Mouse (Mus musculus) MEL (cell line): ENCODE data around the gene Ppp1r14b. TPM values are rescaled to one million over a fixed set of nuclear protein-coding genes. Genes with fewer than 3 reads are reported as not detected.

Experiments
- DNase-seq: peaks from one replicate; pipeline ENCODE4 v3.0.0; 2011; ENCODE audit warnings: low read depth, low spot score
- H3K27ac ChIP-seq: 2 replicates; pipeline ENCODE4 v1.5.1; 2012; ENCODE audit warnings: low read depth, mild to moderate bottlenecking, control low read depth, low read length, moderate library complexity; ENCODE audit not compliant: control insufficient read depth
- H3K27me3 ChIP-seq, 2 experiments: fragments of 150-350 bp in 1 of 2; sonication (generic) in 1 of 2; 2 replicates each; pipeline ENCODE4 v1.6.1; 2012; ENCODE audit warnings: low read length in 2 of 2, mild to moderate bottlenecking in 2 of 2, improper control_type of control experiment in 1 of 2, moderate library complexity in 1 of 2; ENCODE audit not compliant: insufficient read depth in 2 of 2, control insufficient read depth in 1 of 2
- H3K36me3 ChIP-seq, 2 experiments: 2 replicates each; pipeline ENCODE4 v1.6.1; 2012 to 2014; ENCODE audit warnings: low read length in 2 of 2, improper control_type of control experiment in 1 of 2, inconsistent platforms in 1 of 2, mild to moderate bottlenecking in 1 of 2; ENCODE audit not compliant: insufficient read depth in 2 of 2, control insufficient read depth in 1 of 2
- H3K4me1 ChIP-seq, 2 experiments: fragments of 150-350 bp in 1 of 2; sonication (generic) in 1 of 2; 2 replicates each; pipeline ENCODE4 v1.6.1; 2012; ENCODE audit warnings: low read length in 2 of 2, improper control_type of control experiment in 1 of 2, mild to moderate bottlenecking in 1 of 2; ENCODE audit not compliant: insufficient read depth in 2 of 2, control insufficient read depth in 1 of 2
- H3K4me3 ChIP-seq, 2 experiments: fragments of 150-350 bp in 1 of 2; sonication (generic) in 1 of 2; 2 replicates each; pipeline ENCODE4 v1.5.1; 2012; ENCODE audit warnings: low read depth in 2 of 2, low read length in 2 of 2, mild to moderate bottlenecking in 2 of 2, moderate library complexity in 2 of 2, control low read depth in 1 of 2, improper control_type of control experiment in 1 of 2; ENCODE audit not compliant: control insufficient read depth in 1 of 2, insufficient read depth in 1 of 2
- H3K79me2 ChIP-seq: 2 replicates; pipeline ENCODE4 v1.6.1; 2012; ENCODE audit warnings: mild to moderate bottlenecking, low read length, moderate library complexity; ENCODE audit not compliant: control insufficient read depth, poor library complexity, insufficient read depth
- H3K9ac ChIP-seq: 2 replicates; pipeline ENCODE4 v1.6.1; 2012; ENCODE audit warnings: low read depth, mild to moderate bottlenecking, control low read depth, low read length, moderate library complexity; ENCODE audit not compliant: control insufficient read depth, poor library complexity, severe bottlenecking
- H3K9me3 ChIP-seq: fragments of 150-350 bp; sonication (generic); replicated peaks from 2 replicates; pipeline ENCODE4 v1.6.1; 2012; ENCODE audit warnings: mild to moderate bottlenecking, low read length, improper control_type of control experiment, moderate library complexity; ENCODE audit not compliant: insufficient read depth
- BHLHE40 ChIP-seq: IDR thresholded peaks from 2 replicates; pipeline ENCODE4 v1.6.1; 2012; ENCODE audit warnings: low read depth, mild to moderate bottlenecking, inconsistent platforms, low read length, improper control_type of control experiment, borderline replicate concordance
- CHD1 ChIP-seq: IDR thresholded peaks from 2 replicates; pipeline ENCODE4 v1.6.1; 2012; ENCODE audit warnings: low read depth, mild to moderate bottlenecking, inconsistent platforms, low read length, improper control_type of control experiment
- CHD2 ChIP-seq: IDR thresholded peaks from 2 replicates; pipeline ENCODE4 v1.6.1; 2011; ENCODE audit warnings: low read length, improper control_type of control experiment
- CTCF ChIP-seq, 3 experiments: IDR thresholded peaks in 2 of 3; conservative IDR thresholded peaks in 1 of 3; 2 replicates each; pipeline ENCODE4 v1.5.1; 2011 to 2012; ENCODE audit warnings: low read length in 3 of 3, low read depth in 2 of 3, mild to moderate bottlenecking in 2 of 3, improper control_type of control experiment in 1 of 3, inconsistent platforms in 1 of 3, mixed read lengths in 1 of 3, moderate library complexity in 1 of 3; ENCODE audit not compliant: control insufficient read depth in 1 of 3, insufficient read depth in 1 of 3, poor library complexity in 1 of 3, severe bottlenecking in 1 of 3
- E2F4 ChIP-seq: IDR thresholded peaks from 2 replicates; pipeline ENCODE4 v1.6.1; 2011; ENCODE audit warnings: low read depth, low read length, improper control_type of control experiment, borderline replicate concordance
- ELF1 ChIP-seq: IDR thresholded peaks from 2 replicates; pipeline ENCODE4 v1.6.1; 2014; ENCODE audit warnings: low read depth, mild to moderate bottlenecking, inconsistent platforms, low read length, improper control_type of control experiment, moderate library complexity
- GATA1 ChIP-seq: IDR thresholded peaks from 2 replicates; pipeline ENCODE4 v1.6.1; 2011; ENCODE audit warnings: low read depth, low read length, improper control_type of control experiment
- HCFC1 ChIP-seq: IDR thresholded peaks from 2 replicates; pipeline ENCODE4 v1.6.1; 2012; ENCODE audit warnings: low read depth, mild to moderate bottlenecking, inconsistent platforms, low read length, improper control_type of control experiment, moderate library complexity
- JUND ChIP-seq: IDR thresholded peaks from 2 replicates; pipeline ENCODE4 v1.6.1; 2011; ENCODE audit warnings: low read depth, mild to moderate bottlenecking, improper control_type of control experiment, low read length
- KAT2A ChIP-seq: conservative IDR thresholded peaks from 2 replicates; pipeline ENCODE4 v1.6.1; 2012; ENCODE audit warnings: low read depth, low read length, improper control_type of control experiment, inconsistent platforms
- MAFK ChIP-seq: IDR thresholded peaks from 2 replicates; pipeline ENCODE4 v1.6.1; 2011; ENCODE audit warnings: low read depth, mild to moderate bottlenecking, low read length, improper control_type of control experiment, borderline replicate concordance
- MAX ChIP-seq: IDR thresholded peaks from 2 replicates; pipeline ENCODE4 v1.6.1; 2011; ENCODE audit warnings: low read length, improper control_type of control experiment
- NELFE ChIP-seq: IDR thresholded peaks from 2 replicates; pipeline ENCODE4 v1.6.1; 2011; ENCODE audit warnings: low read depth, low read length, improper control_type of control experiment
- SIN3A ChIP-seq: IDR thresholded peaks from 2 replicates; pipeline ENCODE4 v1.6.1; 2012; ENCODE audit warnings: low read length, improper control_type of control experiment, inconsistent platforms
- SMC3 ChIP-seq: IDR thresholded peaks from 2 replicates; pipeline ENCODE4 v1.6.1; 2011; ENCODE audit warnings: low read depth, low read length, improper control_type of control experiment
- TCF12 ChIP-seq: IDR thresholded peaks from 2 replicates; pipeline ENCODE4 v1.6.1; 2014; ENCODE audit warnings: low read depth, mild to moderate bottlenecking, inconsistent platforms, low read length, improper control_type of control experiment, moderate library complexity
- UBTF ChIP-seq: IDR thresholded peaks from 2 replicates; pipeline ENCODE4 v1.6.1; 2012; ENCODE audit warnings: low read depth, mild to moderate bottlenecking, inconsistent platforms, low read length, improper control_type of control experiment, moderate library complexity, borderline replicate concordance; ENCODE audit not compliant: insufficient read depth
- ZNF384 ChIP-seq: IDR thresholded peaks from 2 replicates; pipeline ENCODE4 v1.6.1; 2012; ENCODE audit warnings: low read depth, mild to moderate bottlenecking, inconsistent platforms, low read length, improper control_type of control experiment
- polyA plus RNA-seq, 2 experiments: library from polyadenylated mRNA; stranded (reverse) in 1 of 2; unstranded in 1 of 2; fragments of >175 nt in 1 of 2; fragments of >200 nt in 1 of 2; gene quantifications; 2 replicates each; pipeline versions ENCODE4 v1.2.1 to v1.2.4; 2012; ENCODE audit warnings: low replicate concordance in 2 of 2, low read depth in 1 of 2; ENCODE audit not compliant: insufficient read length in 2 of 2, insufficient read depth in 1 of 2, missing spikeins in 1 of 2
- total RNA-seq: library from RNA; depleted of rRNA; stranded (reverse); fragments of 300-350 nt; gene quantifications from 2 replicates; pipeline ENCODE4 v1.2.3, GENCODE M21; 2012

Ppp1r14b gene
- total and polyA plus RNA-seq, 3 experiments = 349 to 467 TPM; not detected in 1

GRCm38 (mm10) chr19:6936299-6936698 lies 38.5 kb upstream of the Ppp1r14b start (continued):
- peak; percentile 56 for TF ChIP-seq SMC3
- TF ChIP-seq CHD1 = no peak
- no peak for TF ChIP-seq MAFK

GRCm38 (mm10) chr19:6937541-6938465 lies 37.0 kb upstream of the Ppp1r14b start:
- peaks cover 0 to 2% of the 10 kb centered on the region in 2 experiments; a peak in 1 of 4 replicates for H3K36me3 ChIP-seq
- H3K27me3 ChIP-seq = no peaks in the 10 kb centered on the region
- no peak overlapping the region for H3K27ac ChIP-seq
- H3K9ac ChIP-seq = no peak overlapping the region
- H3K4me1 ChIP-seq = peaks cover 0 to 8% of the 10 kb centered on the region in 2 experiments; a peak in 2 of 4 replicates
- no peak for TF ChIP-seq KAT2A
- no peak for TF ChIP-seq CHD2
- no peak for TF ChIP-seq GATA1
- TF ChIP-seq CTCF (IDR thresholded peaks at IDR 0.05 in 2 of 3, conservative IDR thresholded peaks at IDR 0.05 in 1 of 3; ENCODE audit: control insufficient read depth in 1 of 3, insufficient read depth in 1 of 3, low read depth in 2 of 3, low read length in 3 of 3, poor library complexity in 1 of 3, severe bottlenecking in 1 of 3) = no peak
- TF ChIP-seq JUND = no peak
- no peak for TF ChIP-seq HCFC1
- TF ChIP-seq ELF1 = no peak
- TF ChIP-seq TCF12 = no peak
- no peak for TF ChIP-seq ZNF384
- TF ChIP-seq SIN3A = no peak
- no peak for TF ChIP-seq MAX
- no peak for DNase-seq
- no peak overlapping the region for H3K4me3 ChIP-seq
- H3K79me2 ChIP-seq = peaks cover 8% of the 10 kb centered on the region; the same call in 1 of the 2 replicates
- no peaks in the 10 kb centered on the region for H3K9me3 ChIP-seq

- H3K36me3 ChIP-seq = peaks cover 0 to 2% of the 10 kb centered on the region in 2 experiments; a peak in 1 of 4 replicates
- H3K27ac ChIP-seq = no peak overlapping the region
- H3K9me3 ChIP-seq = no peaks in the 10 kb centered on the region
- peaks cover 0 to 10% of the 10 kb centered on the region in 2 experiments; a peak in 2 of 4 replicates for H3K4me1 ChIP-seq
- TF ChIP-seq BHLHE40 (no peak), MAFK (no peak), HCFC1 (no peak), E2F4 (no peak), CTCF (IDR thresholded peaks at IDR 0.05 in 2 of 3, conservative IDR thresholded peaks at IDR 0.05 in 1 of 3; ENCODE audit: control insufficient read depth in 1 of 3, insufficient read depth in 1 of 3, low read depth in 2 of 3, low read length in 3 of 3, poor library complexity in 1 of 3, severe bottlenecking in 1 of 3) (no peak), UBTF (no peak), MAX (no peak), NELFE (no peak)
- H3K4me3 ChIP-seq = no peak overlapping the region
- no peaks in the 10 kb centered on the region for H3K27me3 ChIP-seq
- no peak overlapping the region for H3K9ac ChIP-seq
- H3K79me2 ChIP-seq = peaks cover 8% of the 10 kb centered on the region; the same call in 1 of the 2 replicates
- no peak for DNase-seq
Measured at GRCm38 (mm10) chr19:6939106-6940002, 35.4 kb upstream of the Ppp1r14b start.
